Mouse (Mus musculus): Measurements from ENCODE around the gene Atg2a. TPM values are rescaled to one million over a fixed set of nuclear protein-coding genes. Genes with fewer than 3 reads are reported as not detected.
A peak's percentile ranks its signal among the peaks of the same experiment; 100 is the strongest.
"Not testable (repeated sequence)": the region's sequence is repeated elsewhere in the genome, so short reads cannot be mapped to it uniquely, and the experiment has no call there.

The Atg2a gene
- polyA plus RNA-seq, 1 experiment from 2014 or later: 11.7 TPM

DNA sequence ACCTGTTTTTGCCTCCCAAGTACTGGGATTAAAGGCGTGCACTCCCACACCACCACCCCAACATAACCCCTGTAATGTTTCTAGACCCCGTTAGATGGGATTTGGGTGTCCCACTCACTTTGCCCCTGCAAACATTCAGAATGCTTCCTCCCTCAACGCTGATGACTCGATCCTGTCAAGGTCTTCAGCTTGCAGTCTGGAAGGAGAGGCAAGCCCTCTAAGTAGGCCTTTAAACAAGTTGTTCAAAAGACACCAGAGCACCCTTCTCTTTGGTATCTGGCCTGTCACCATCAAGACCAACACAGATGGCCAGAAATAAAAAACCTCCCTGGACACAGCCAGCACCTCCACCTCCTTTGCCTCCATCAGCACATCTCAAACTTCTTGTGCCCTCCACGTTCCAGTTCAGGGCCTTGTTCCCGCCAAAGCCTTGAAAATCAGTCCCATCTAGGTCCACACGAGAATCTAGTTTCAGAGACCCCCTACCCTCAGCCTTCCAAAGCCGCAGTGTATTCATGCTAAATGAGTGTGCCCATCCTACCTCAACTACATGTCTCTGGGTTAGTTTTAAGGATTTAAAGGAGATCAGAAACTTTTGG lies 64.1 kb downstream of the Atg2a start:
- ATAC-seq: no peak
- H3K27ac ChIP-seq (ENCODE audit: low read depth, low read length): no peak overlapping the region
- H3K4me2 ChIP-seq (ENCODE audit: low read length): peak overlapping the region; percentile 65
- H3K36me3 ChIP-seq (ENCODE audit: control insufficient read depth, insufficient read depth, low read length): no peaks in the 10 kb centered on the region; the same call in 1 of the 2 replicates
- H3K9me3 ChIP-seq (ENCODE audit: control insufficient read depth, low read length): no peaks in the 10 kb centered on the region
- WGBS: 55% methylated on average over 8 of the region's 8 CpGs
- peak overlapping the region; percentile 55 for H3K4me3 ChIP-seq (ENCODE audit: low read length)
- no peaks in the 10 kb centered on the region for H3K27me3 ChIP-seq (replicated peaks; ENCODE audit: control insufficient read depth, insufficient read depth, low read length)
- H3K9ac ChIP-seq (ENCODE audit: low read depth, low read length): peak overlapping the region; percentile 58
- H3K4me1 ChIP-seq (ENCODE audit: control insufficient read depth, insufficient read depth, low read depth, low read length): peaks cover 6% of the 10 kb centered on the region; the same call in 1 of the 2 replicates

DNA sequence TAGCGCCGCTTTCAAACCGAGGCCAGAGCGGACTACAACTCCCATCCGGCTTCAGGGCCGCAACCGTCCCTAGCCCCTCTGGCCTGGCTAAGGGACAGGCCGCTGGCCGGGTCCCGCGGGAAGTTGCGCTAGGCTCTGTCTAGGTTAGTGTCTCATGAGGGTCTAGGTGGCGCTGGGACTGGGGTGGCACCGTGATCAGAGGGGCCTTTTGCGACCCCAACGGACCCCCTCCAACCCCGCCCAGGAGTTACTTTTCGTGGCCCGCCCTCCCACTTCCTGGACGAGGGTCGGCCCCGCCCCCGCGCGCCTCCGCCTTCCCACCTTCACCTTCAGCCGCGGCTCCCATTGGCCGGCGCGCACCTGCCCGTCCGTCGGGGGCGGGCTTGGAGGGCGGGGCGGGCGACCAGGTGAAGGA lies 64.7 kb downstream of the Atg2a start, which contains the start of gene Cdc42bpg:
Gene Cdc42bpg (plus strand): TSS at position 320 of the 415 bp plus-strand sequence.
- H3K27ac ChIP-seq (ENCODE audit: low read depth, low read length): peak within 1 kb of the TSS; percentile 14; the same call in 1 of the 2 replicates
- peak within 1 kb of the TSS; percentile 58 for H3K9ac ChIP-seq (ENCODE audit: low read depth, low read length)
- H3K4me1 ChIP-seq (ENCODE audit: control insufficient read depth, insufficient read depth, low read depth, low read length): peaks cover 6% of the 10 kb centered on the region; the same call in 1 of the 2 replicates
- no peaks in the 10 kb centered on the region for H3K27me3 ChIP-seq (replicated peaks; ENCODE audit: control insufficient read depth, insufficient read depth, low read length)
- H3K36me3 ChIP-seq (ENCODE audit: control insufficient read depth, insufficient read depth, low read length): no peaks in the 10 kb centered on the region
- H3K4me2 ChIP-seq (ENCODE audit: low read length): peak within 1 kb of the TSS; percentile 65
- no peaks in the 10 kb centered on the region for H3K9me3 ChIP-seq (ENCODE audit: control insufficient read depth, low read length)
- H3K4me3 ChIP-seq (ENCODE audit: low read length): peak within 1 kb of the TSS; percentile 55
- under 1% methylated on average over 31 of the region's 38 CpGs for WGBS
- ATAC-seq: peak; percentile 80

DNA sequence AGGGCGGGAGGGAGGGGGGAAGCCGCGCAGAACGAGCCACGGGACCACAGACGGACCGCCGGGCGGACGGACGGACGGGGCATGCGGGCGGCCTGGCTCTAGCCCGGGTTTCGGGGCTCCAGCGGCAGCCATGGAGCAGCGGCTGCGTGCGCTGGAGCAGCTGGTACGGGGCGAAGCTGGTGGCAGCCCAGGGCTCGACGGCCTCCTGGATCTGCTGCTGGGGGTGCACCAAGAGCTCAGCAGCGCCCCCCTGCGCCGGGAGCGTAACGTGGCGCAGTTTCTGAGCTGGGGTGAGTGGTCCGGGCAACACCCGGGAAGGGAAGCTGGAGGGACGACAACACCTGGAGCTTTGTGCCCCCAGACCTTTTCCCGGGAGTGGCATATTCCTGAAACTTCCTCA lies 65.1 kb downstream of the Atg2a start:
- Histone ChIP-seq H3K36me3 (ENCODE audit: control insufficient read depth, insufficient read depth, low read length) (no peaks in the 10 kb centered on the region), H3K9ac (ENCODE audit: low read depth, low read length) (peak overlapping the region; percentile 58), H3K4me3 (ENCODE audit: low read length) (peak overlapping the region; percentile 55), H3K4me2 (ENCODE audit: low read length) (peak overlapping the region; percentile 65), H3K27ac (ENCODE audit: low read depth, low read length) (peak overlapping the region; percentile 14; the same call in 1 of the 2 replicates), H3K9me3 (ENCODE audit: control insufficient read depth, low read length) (no peaks in the 10 kb centered on the region), H3K27me3 (replicated peaks; ENCODE audit: control insufficient read depth, insufficient read depth, low read length) (no peaks in the 10 kb centered on the region), H3K4me1 (ENCODE audit: control insufficient read depth, insufficient read depth, low read depth, low read length) (peaks cover 6% of the 10 kb centered on the region; the same call in 1 of the 2 replicates)
- 0% methylated on average over 23 of the region's 34 CpGs for WGBS
- peak; percentile 43 for ATAC-seq

DNA sequence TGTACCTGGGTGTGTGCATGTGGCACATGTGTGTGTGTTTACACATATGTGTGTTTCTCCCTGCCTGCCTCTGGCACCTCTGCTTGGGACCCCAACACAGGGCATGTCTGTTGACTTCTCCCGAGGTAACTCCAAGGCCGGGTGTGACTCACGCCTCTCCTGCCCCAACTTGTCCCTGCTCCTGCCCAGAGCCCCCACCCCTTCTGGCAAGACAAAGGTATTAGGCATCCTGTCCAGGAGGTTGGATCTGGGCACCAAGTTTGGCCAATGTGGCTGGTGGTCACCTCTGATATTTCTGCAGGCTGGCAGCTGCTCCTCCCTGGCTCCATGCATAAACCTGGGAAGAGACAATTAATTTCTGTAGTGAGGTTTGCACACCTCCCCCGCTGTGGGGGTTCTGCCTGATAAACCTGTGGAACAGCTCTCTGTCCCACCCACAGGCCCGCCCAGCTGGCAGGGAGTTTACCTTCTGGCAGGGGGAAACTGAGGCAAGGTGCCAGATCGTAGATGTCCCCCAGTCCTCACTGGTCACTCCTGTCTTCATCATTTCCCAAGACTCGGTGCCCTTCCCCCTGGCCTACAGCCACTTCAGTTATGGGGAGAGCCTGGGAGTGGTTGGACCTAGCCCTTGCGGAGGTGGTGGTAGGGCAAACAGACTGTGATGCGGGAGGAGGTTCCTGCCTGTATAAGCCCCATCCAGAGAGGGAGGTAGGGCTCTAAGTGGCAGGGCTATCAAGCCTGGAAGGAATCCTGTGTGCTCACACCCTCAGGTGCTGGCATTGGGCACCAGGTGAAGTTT lies 66.5 kb downstream of the Atg2a start:
- Histone ChIP-seq H3K9me3 (ENCODE audit: control insufficient read depth, low read length) (no peaks in the 10 kb centered on the region), H3K4me2 (ENCODE audit: low read length) (no peak overlapping the region), H3K27ac (ENCODE audit: low read depth, low read length) (no peak overlapping the region), H3K4me1 (ENCODE audit: control insufficient read depth, insufficient read depth, low read depth, low read length) (peaks cover 6% of the 10 kb centered on the region; the same call in 1 of the 2 replicates), H3K36me3 (ENCODE audit: control insufficient read depth, insufficient read depth, low read length) (no peaks in the 10 kb centered on the region), H3K4me3 (ENCODE audit: low read length) (no peak overlapping the region), H3K27me3 (replicated peaks; ENCODE audit: control insufficient read depth, insufficient read depth, low read length) (no peaks in the 10 kb centered on the region), H3K9ac (ENCODE audit: low read depth, low read length) (no peak overlapping the region)
- 86% methylated on average over 9 of the region's 9 CpGs for WGBS
- ATAC-seq: no peak

DNA sequence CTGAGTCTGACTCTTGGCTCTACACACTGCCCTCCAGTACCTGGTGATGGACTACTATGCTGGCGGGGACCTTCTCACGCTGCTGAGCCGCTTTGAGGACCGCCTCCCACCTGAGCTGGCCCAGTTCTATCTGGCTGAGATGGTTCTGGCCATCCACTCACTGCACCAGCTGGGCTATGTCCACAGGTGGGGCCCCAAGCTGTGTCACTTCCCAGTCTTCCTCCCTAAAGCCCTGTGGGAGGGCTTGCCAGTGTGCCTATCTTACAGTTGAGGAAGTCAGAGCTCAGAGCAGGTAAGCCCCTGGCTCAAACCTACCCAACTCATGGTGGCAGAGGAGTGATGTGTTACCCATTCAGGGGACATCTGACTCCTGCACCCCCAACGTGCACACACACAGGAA lies 68.7 kb downstream of the Atg2a start:
- no peaks in the 10 kb centered on the region for H3K9me3 ChIP-seq (ENCODE audit: control insufficient read depth, low read length)
- no peaks in the 10 kb centered on the region; the same call in 1 of the 2 replicates for H3K36me3 ChIP-seq (ENCODE audit: control insufficient read depth, insufficient read depth, low read length)
- no peak overlapping the region for H3K9ac ChIP-seq (ENCODE audit: low read depth, low read length)
- no peak overlapping the region for H3K27ac ChIP-seq (ENCODE audit: low read depth, low read length)
- no peak overlapping the region for H3K4me2 ChIP-seq (ENCODE audit: low read length)
- ATAC-seq: no peak
- no peaks in the 10 kb centered on the region for H3K27me3 ChIP-seq (replicated peaks; ENCODE audit: control insufficient read depth, insufficient read depth, low read length)
- peaks cover 6% of the 10 kb centered on the region; the same call in 1 of the 2 replicates for H3K4me1 ChIP-seq (ENCODE audit: control insufficient read depth, insufficient read depth, low read depth, low read length)
- H3K4me3 ChIP-seq (ENCODE audit: low read length): no peak overlapping the region
- 94% methylated on average over 5 of the region's 5 CpGs for WGBS

DNA sequence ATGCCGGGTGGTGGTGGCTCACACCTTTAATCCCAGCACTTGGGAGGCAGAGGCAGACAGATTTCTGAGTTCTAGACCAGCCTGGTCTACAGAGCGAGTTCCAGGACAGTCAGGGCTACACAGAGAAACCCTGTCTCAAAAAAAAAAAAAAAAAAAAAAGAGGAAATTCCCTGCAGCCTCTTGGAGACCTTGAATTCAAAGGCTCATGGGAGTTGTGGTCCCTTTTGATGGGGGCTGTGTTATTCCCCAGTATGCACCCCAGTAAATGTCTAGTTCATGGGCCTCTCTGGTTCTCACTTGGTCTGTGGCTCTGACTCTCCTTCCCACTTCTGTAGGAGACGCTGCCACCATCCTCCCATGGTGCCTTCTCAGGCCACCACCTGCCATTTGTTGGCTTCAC lies 70.3 kb downstream of the Atg2a start:
- not testable (repeated sequence) for H3K9ac ChIP-seq (ENCODE audit: low read depth, low read length); ATAC-seq; H3K27me3 ChIP-seq (replicated peaks; ENCODE audit: control insufficient read depth, insufficient read depth, low read length); H3K27ac ChIP-seq (ENCODE audit: low read depth, low read length); H3K4me3 ChIP-seq (ENCODE audit: low read length); H3K36me3 ChIP-seq (ENCODE audit: control insufficient read depth, insufficient read depth, low read length); H3K4me1 ChIP-seq (ENCODE audit: control insufficient read depth, insufficient read depth, low read depth, low read length); H3K9me3 ChIP-seq (ENCODE audit: control insufficient read depth, low read length); H3K4me2 ChIP-seq (ENCODE audit: low read length)
- 93% methylated on average over 3 of the region's 3 CpGs for WGBS

MicroRNA genes within 50 kb of the gene (microRNA counts, 519-probe panel; counts per million panel counts)
- 2,040 counts per million, percentile 31 among the panel's probes with 10 or more counts for microRNA mmu-miR-192

Small RNA genes within 50 kb of the gene (microRNA-seq; reads per million reads assigned to microRNA genes)
- gene Mir192 (91.2 reads per million, percentile 48 among the genes with 10 or more reads in this experiment), gene Mir194-2 (91.0 reads per million, percentile 48 among the genes with 10 or more reads in this experiment)

Other genes with a start within 250 kb of the Atg2a start
- gene Capn1, start 225.8 kb upstream of the Atg2a start, polyA plus RNA-seq (2015; fragmentation: Nextera tagmentation; extraction: Ambion mirVana): 5.2 and 5.6 TPM in 2 replicates
- 29.0 and 38.4 TPM in 2 replicates for gene Syvn1, start 195.1 kb upstream of the Atg2a start, polyA plus RNA-seq (2015; fragmentation: Nextera tagmentation; extraction: Ambion mirVana)
- gene Mrpl49, start 183.9 kb upstream of the Atg2a start, polyA plus RNA-seq (2015; fragmentation: Nextera tagmentation; extraction: Ambion mirVana): 62.4 and 68.8 TPM in 2 replicates
- gene Fau, start 183.8 kb upstream of the Atg2a start, polyA plus RNA-seq (2015; fragmentation: Nextera tagmentation; extraction: Ambion mirVana): 471 and 479 TPM in 2 replicates
- 31.5 and 35.2 TPM in 2 replicates for gene Znhit2, start 180.5 kb upstream of the Atg2a start, polyA plus RNA-seq (2015; fragmentation: Nextera tagmentation; extraction: Ambion mirVana)
- 61.3 and 64.6 TPM in 2 replicates for gene Tm7sf2, start 173.3 kb upstream of the Atg2a start, polyA plus RNA-seq (2015; fragmentation: Nextera tagmentation; extraction: Ambion mirVana)
- 89.5 and 91.3 TPM in 2 replicates for gene Vps51, start 164.4 kb upstream of the Atg2a start, polyA plus RNA-seq (2015; fragmentation: Nextera tagmentation; extraction: Ambion mirVana)
- not detected in 2 replicates for gene Tmem262, start 161.6 kb upstream of the Atg2a start, polyA plus RNA-seq (2015; fragmentation: Nextera tagmentation; extraction: Ambion mirVana)
- 1.2 and 1.5 TPM in 2 replicates for gene Gm28374, start 159.4 kb upstream of the Atg2a start, polyA plus RNA-seq (2015; fragmentation: Nextera tagmentation; extraction: Ambion mirVana)
- 74.8 and 77.4 TPM in 2 replicates for gene Zfpl1, start 156.7 kb upstream of the Atg2a start, polyA plus RNA-seq (2015; fragmentation: Nextera tagmentation; extraction: Ambion mirVana)
- 6.8 and 7.7 TPM in 2 replicates for gene Cdca5, start 156.7 kb upstream of the Atg2a start, polyA plus RNA-seq (2015; fragmentation: Nextera tagmentation; extraction: Ambion mirVana)
- gene AC131692.1, start 147.2 kb upstream of the Atg2a start, polyA plus RNA-seq (2015; fragmentation: Nextera tagmentation; extraction: Ambion mirVana): not detected in 2 replicates
- 0.41 and 0.43 TPM in 2 replicates for gene Naaladl1, start 135.9 kb upstream of the Atg2a start, polyA plus RNA-seq (2015; fragmentation: Nextera tagmentation; extraction: Ambion mirVana)
- 48.5 and 53.9 TPM in 2 replicates for gene Sac3d1, start 123.0 kb upstream of the Atg2a start, polyA plus RNA-seq (2015; fragmentation: Nextera tagmentation; extraction: Ambion mirVana)
- gene Snx15, start 113.4 kb upstream of the Atg2a start, polyA plus RNA-seq (2015; fragmentation: Nextera tagmentation; extraction: Ambion mirVana): 64.3 and 66.9 TPM in 2 replicates
- gene Batf2, start 100.7 kb upstream of the Atg2a start, polyA plus RNA-seq (2015; fragmentation: Nextera tagmentation; extraction: Ambion mirVana): not detected in 2 replicates
- gene Arl2, start 100.1 kb upstream of the Atg2a start, polyA plus RNA-seq (2015; fragmentation: Nextera tagmentation; extraction: Ambion mirVana): 154 and 162 TPM in 2 replicates
- gene Majin, start 57.3 kb upstream of the Atg2a start, polyA plus RNA-seq (2015; fragmentation: Nextera tagmentation; extraction: Ambion mirVana): 0.10 TPM in 1 of 2 replicates, not detected in the other
- not detected in 2 replicates for gene Gpha2, start 15.3 kb upstream of the Atg2a start, polyA plus RNA-seq (2015; fragmentation: Nextera tagmentation; extraction: Ambion mirVana)
- 161 and 167 TPM in 2 replicates for gene Ppp2r5b, start 5.8 kb upstream of the Atg2a start, polyA plus RNA-seq (2015; fragmentation: Nextera tagmentation; extraction: Ambion mirVana)
- 105 and 113 TPM in 2 replicates for gene Ehd1, start 35.1 kb downstream of the Atg2a start, polyA plus RNA-seq (2015; fragmentation: Nextera tagmentation; extraction: Ambion mirVana)
- 0.26 and 0.31 TPM in 2 replicates for gene Cdc42bpg, start 64.8 kb downstream of the Atg2a start, polyA plus RNA-seq (2015; fragmentation: Nextera tagmentation; extraction: Ambion mirVana)
- gene Men1, start 93.3 kb downstream of the Atg2a start, polyA plus RNA-seq (2015; fragmentation: Nextera tagmentation; extraction: Ambion mirVana): 68.4 and 85.0 TPM in 2 replicates
- 19.6 and 23.1 TPM in 2 replicates for gene Map4k2, start 99.5 kb downstream of the Atg2a start, polyA plus RNA-seq (2015; fragmentation: Nextera tagmentation; extraction: Ambion mirVana)
- 81.4 and 106 TPM in 2 replicates for gene Sf1, start 122.0 kb downstream of the Atg2a start, polyA plus RNA-seq (2015; fragmentation: Nextera tagmentation; extraction: Ambion mirVana)
- 10.2 and 13.2 TPM in 2 replicates for gene Pygm, start 142.7 kb downstream of the Atg2a start, polyA plus RNA-seq (2015; fragmentation: Nextera tagmentation; extraction: Ambion mirVana)
- gene Rasgrp2, start 157.7 kb downstream of the Atg2a start, polyA plus RNA-seq (2015; fragmentation: Nextera tagmentation; extraction: Ambion mirVana): 184 and 232 TPM in 2 replicates
- 29.1 and 37.1 TPM in 2 replicates for gene Nrxn2, start 177.1 kb downstream of the Atg2a start, polyA plus RNA-seq (2015; fragmentation: Nextera tagmentation; extraction: Ambion mirVana)

Data from hindbrain, embryonic 16.5 days (tissue).